In the genomic region with DNA sequence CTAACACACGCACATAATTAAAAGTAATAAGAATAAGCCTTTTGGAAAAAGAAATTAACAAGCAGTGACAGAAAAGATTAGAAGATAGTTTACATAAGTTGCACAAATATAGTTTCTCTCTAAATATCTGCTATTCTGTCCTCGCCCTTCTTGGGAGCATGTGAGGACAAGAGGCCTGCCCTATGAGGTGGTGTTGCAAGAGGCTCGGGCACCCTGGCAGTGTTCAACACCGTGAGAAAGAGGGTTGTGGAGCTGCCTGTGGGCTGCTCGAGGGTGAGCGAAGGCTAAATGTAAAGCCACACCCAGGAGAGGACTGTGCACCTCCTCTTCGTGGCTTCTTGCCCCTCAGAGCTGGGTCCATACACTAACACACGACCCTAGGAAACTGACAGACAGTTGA, we compare ENCODE assay signal across 11 mouse cellular contexts.
"Had no signal": no experiment of that assay in that cellular context is flagged by ENCODE, and none has a peak within 500 bp of the region (broad histone marks: within the 10 kb centered on the region; RNA-seq: fewer than 3 reads in every experiment).

No protein-coding gene starts in this region.

- H3K4me1 ChIP-seq: neural tube, embryonic 13.5 days; stomach, embryonic 15.5 days had no signal

- ATAC-seq: midbrain, embryonic 16.5 days had no signal

- H3K9ac ChIP-seq: limb, embryonic 15.5 days; liver, embryonic 14.5 days; lung, embryonic 14.5 days; midbrain, embryonic 12.5 days; neural tube, embryonic 13.5 days; stomach, embryonic 15.5 days had no signal

- H3K27me3 ChIP-seq: limb, embryonic 15.5 days; midbrain, embryonic 12.5 days; neural tube, embryonic 13.5 days; stomach, embryonic 15.5 days had no signal

- H3K36me3 ChIP-seq: limb, embryonic 15.5 days; midbrain, embryonic 12.5 days; neural tube, embryonic 13.5 days; stomach, embryonic 15.5 days had no signal

- DNase-seq: kidney, adult 18-20 months; kidney, postnatal 10 days; lung, embryonic 14.5 days; retina, postnatal 1 day; thymus, postnatal 36 days had no signal

- H3K27ac ChIP-seq: limb, embryonic 15.5 days; liver, embryonic 14.5 days; midbrain, embryonic 12.5 days; neural tube, embryonic 13.5 days; stomach, embryonic 15.5 days had no signal

- H3K4me3 ChIP-seq: limb, embryonic 15.5 days; midbrain, embryonic 12.5 days; neural tube, embryonic 13.5 days; stomach, embryonic 15.5 days had no signal

- H3K9me3 ChIP-seq: limb, embryonic 15.5 days; neural tube, embryonic 13.5 days; stomach, embryonic 15.5 days had no signal

- H3K4me2 ChIP-seq: limb, embryonic 15.5 days; lung, embryonic 14.5 days; midbrain, embryonic 12.5 days; neural tube, embryonic 13.5 days; stomach, embryonic 15.5 days had no signal
